Mouse (Mus musculus): ENCODE results near the gene Adam12. TPM values are rescaled to one million over a fixed set of nuclear protein-coding genes. Genes with fewer than 3 reads are reported as not detected.

The Adam12 gene
- polyA plus RNA-seq, 1 experiment, result 1.4 TPM

GRCm38 (mm10) chr7:134235552-134235951 is 3.6 kb upstream of the Adam12 start:
- no peak for TF ChIP-seq CTCF (IDR thresholded peaks at IDR 0.05; ENCODE audit: borderline replicate concordance, insufficient read depth, low read depth, low read length)
- no peak for TF ChIP-seq POLR2A (IDR thresholded peaks at IDR 0.05; ENCODE audit: borderline replicate concordance, insufficient read depth, low read length)
- no peak for DNase-seq
- H3K27me3 ChIP-seq (ENCODE audit: control insufficient read depth, insufficient read depth, low read length), result no peaks in the 10 kb centered on the region
- no peak overlapping the region for H3K4me3 ChIP-seq (replicated peaks; ENCODE audit: insufficient read depth, low read depth, low read length)
- WGBS, result 89% methylated on average over 2 of the region's 2 CpGs
- H3K4me1 ChIP-seq (ENCODE audit: control insufficient read depth, insufficient read depth, low read length), result no peaks in the 10 kb centered on the region
- H3K27ac ChIP-seq (ENCODE audit: insufficient read depth, low read length), result no peak overlapping the region

- Histone ChIP-seq H3K4me3 (replicated peaks; ENCODE audit: insufficient read depth, low read depth, low read length) (no peak overlapping the region), H3K4me1 (ENCODE audit: control insufficient read depth, insufficient read depth, low read length) (no peaks in the 10 kb centered on the region)
Observed at GRCm38 (mm10) chr7:134230708-134231107, 1.2 kb downstream of the Adam12 start.

GRCm38 (mm10) chr7:134229899-134230298 is 2.0 kb downstream of the Adam12 start:
- Histone ChIP-seq H3K27me3 (ENCODE audit: control insufficient read depth, insufficient read depth, low read length) (no peaks in the 10 kb centered on the region; the same call in 1 of the 2 replicates), H3K4me1 (ENCODE audit: control insufficient read depth, insufficient read depth, low read length) (no peaks in the 10 kb centered on the region), H3K27ac (ENCODE audit: insufficient read depth, low read length) (no peak overlapping the region), H3K4me3 (replicated peaks; ENCODE audit: insufficient read depth, low read depth, low read length) (no peak overlapping the region)
- no peak for DNase-seq
- no peak for TF ChIP-seq POLR2A (IDR thresholded peaks at IDR 0.05; ENCODE audit: borderline replicate concordance, insufficient read depth, low read length)
- no peak for TF ChIP-seq CTCF (IDR thresholded peaks at IDR 0.05; ENCODE audit: borderline replicate concordance, insufficient read depth, low read depth, low read length)
- 98% methylated on average over 2 of the region's 2 CpGs for WGBS

More at GRCm38 (mm10) chr7:134230708-134231107, 1.2 kb downstream of the Adam12 start:
- DNase-seq, result no peak
- H3K27ac ChIP-seq (ENCODE audit: insufficient read depth, low read length), result no peak overlapping the region
- WGBS, result 97% methylated on average over 3 of the region's 3 CpGs
- TF ChIP-seq CTCF (IDR thresholded peaks at IDR 0.05; ENCODE audit: borderline replicate concordance, insufficient read depth, low read depth, low read length) (no peak), POLR2A (IDR thresholded peaks at IDR 0.05; ENCODE audit: borderline replicate concordance, insufficient read depth, low read length) (no peak)
- H3K27me3 ChIP-seq (ENCODE audit: control insufficient read depth, insufficient read depth, low read length), result no peaks in the 10 kb centered on the region; the same call in 1 of the 2 replicates

- no peak overlapping the region for H3K4me3 ChIP-seq (replicated peaks; ENCODE audit: insufficient read depth, low read depth, low read length)
- 48% methylated on average over 13 of the region's 13 CpGs for WGBS
- no peak for TF ChIP-seq POLR2A (IDR thresholded peaks at IDR 0.05; ENCODE audit: borderline replicate concordance, insufficient read depth, low read length)
- H3K4me1 ChIP-seq (ENCODE audit: control insufficient read depth, insufficient read depth, low read length), result no peaks in the 10 kb centered on the region
- DNase-seq, result peak in 1 of 2 experiments; percentile 5
- H3K27ac ChIP-seq (ENCODE audit: insufficient read depth, low read length), result no peak overlapping the region
- no peaks in the 10 kb centered on the region; the same call in 1 of the 2 replicates for H3K27me3 ChIP-seq (ENCODE audit: control insufficient read depth, insufficient read depth, low read length)
Observed at GRCm38 (mm10) chr7:134227773-134228455, 4.0 kb downstream of the Adam12 start.

GRCm38 (mm10) chr7:134227101-134227500 is 4.8 kb downstream of the Adam12 start:
- WGBS, result 90% methylated on average over 4 of the region's 4 CpGs
- DNase-seq, result no peak
- no peaks in the 10 kb centered on the region for H3K4me1 ChIP-seq (ENCODE audit: control insufficient read depth, insufficient read depth, low read length)
- H3K27me3 ChIP-seq (ENCODE audit: control insufficient read depth, insufficient read depth, low read length), result no peaks in the 10 kb centered on the region; the same call in 1 of the 2 replicates
- no peak overlapping the region for H3K27ac ChIP-seq (ENCODE audit: insufficient read depth, low read length)
- TF ChIP-seq CTCF (IDR thresholded peaks at IDR 0.05; ENCODE audit: borderline replicate concordance, insufficient read depth, low read depth, low read length) (no peak), POLR2A (IDR thresholded peaks at IDR 0.05; ENCODE audit: borderline replicate concordance, insufficient read depth, low read length) (no peak)
- H3K4me3 ChIP-seq (replicated peaks; ENCODE audit: insufficient read depth, low read depth, low read length), result no peak overlapping the region

- DNase-seq, result no peak
- Histone ChIP-seq H3K27ac (ENCODE audit: insufficient read depth, low read length) (no peak overlapping the region), H3K27me3 (ENCODE audit: control insufficient read depth, insufficient read depth, low read length) (no peaks in the 10 kb centered on the region; the same call in 1 of the 2 replicates), H3K4me1 (ENCODE audit: control insufficient read depth, insufficient read depth, low read length) (no peaks in the 10 kb centered on the region), H3K4me3 (replicated peaks; ENCODE audit: insufficient read depth, low read depth, low read length) (no peak overlapping the region)
- TF ChIP-seq CTCF (IDR thresholded peaks at IDR 0.05; ENCODE audit: borderline replicate concordance, insufficient read depth, low read depth, low read length) (no peak), POLR2A (IDR thresholded peaks at IDR 0.05; ENCODE audit: borderline replicate concordance, insufficient read depth, low read length) (no peak)
- 86% methylated on average over 3 of the region's 3 CpGs for WGBS
Observed at GRCm38 (mm10) chr7:134226231-134226630, 5.7 kb downstream of the Adam12 start.

- 1% methylated on average over 87 of the region's 90 CpGs for WGBS
- Histone ChIP-seq H3K27me3 (ENCODE audit: control insufficient read depth, insufficient read depth, low read length) (no peaks in the 10 kb centered on the region; the same call in 1 of the 2 replicates), H3K27ac (ENCODE audit: insufficient read depth, low read length) (no peak overlapping the region), H3K4me1 (ENCODE audit: control insufficient read depth, insufficient read depth, low read length) (no peaks in the 10 kb centered on the region), H3K4me3 (replicated peaks; ENCODE audit: insufficient read depth, low read depth, low read length) (peak overlapping the region; percentile 32)
- DNase-seq, result peak; percentile 37 to 38
- TF ChIP-seq POLR2A (IDR thresholded peaks at IDR 0.05; ENCODE audit: borderline replicate concordance, insufficient read depth, low read length), result no peak
- no peak for TF ChIP-seq CTCF (IDR thresholded peaks at IDR 0.05; ENCODE audit: borderline replicate concordance, insufficient read depth, low read depth, low read length)
Observed at GRCm38 (mm10) chr7:134224741-134225612, 7.0 kb downstream of the Adam12 start.

Data from cerebellum, adult 2 months (tissue).